Mouse (Mus musculus) adipocyte (in vitro differentiated cells): Measurements from ENCODE around the gene Hnrnpr.

Experiments used
- DNase-seq: peaks from one replicate; pipeline ENCODE4 v3.0.0-alpha.2; 2016; ENCODE audit warnings: low spot score

Gene Hnrnpr

GRCm38 (mm10) chr4:136310229-136311041 is at the start of gene Hnrnpr:
Gene Hnrnpr (plus strand): TSS chr4:136310942.
- peak; percentile 96 for DNase-seq

GRCm38 (mm10) chr4:136261912-136262311 is 48.8 kb upstream of the Hnrnpr start:
- DNase-seq, result no peak

GRCm38 (mm10) chr4:136263555-136263954 is 47.2 kb upstream of the Hnrnpr start:
- no peak for DNase-seq

- DNase-seq, result no peak
These were observed 43.9 kb upstream of the Hnrnpr start for GRCm38 (mm10) chr4:136266716-136267343.

GRCm38 (mm10) chr4:136268912-136269311 is 41.8 kb upstream of the Hnrnpr start:
- DNase-seq, result no peak

GRCm38 (mm10) chr4:136270648-136271047 is 40.1 kb upstream of the Hnrnpr start:
- DNase-seq, result no peak

GRCm38 (mm10) chr4:136281097-136281496 is 29.6 kb upstream of the Hnrnpr start:
- DNase-seq, result no peak

GRCm38 (mm10) chr4:136281611-136282010 is 29.1 kb upstream of the Hnrnpr start:
- no peak for DNase-seq

- DNase-seq, result peak; percentile 32
These were observed 27.9 kb upstream of the Hnrnpr start for GRCm38 (mm10) chr4:136282621-136283480.

- DNase-seq, result no peak
These were observed 27.0 kb upstream of the Hnrnpr start for GRCm38 (mm10) chr4:136283783-136284182.

- DNase-seq, result peak; percentile 70
These were observed 26.3 kb upstream of the Hnrnpr start, which contains the start of gene Zfp46 for GRCm38 (mm10) chr4:136284455-136284854. Gene Zfp46 (plus strand): TSS chr4:136284683.

GRCm38 (mm10) chr4:136284891-136285290 is 25.9 kb upstream of the Hnrnpr start:
- no peak for DNase-seq

GRCm38 (mm10) chr4:136285348-136285810 is 25.4 kb upstream of the Hnrnpr start:
- peak; percentile 98 for DNase-seq

- DNase-seq, result peak; percentile 98
These were observed 24.9 kb upstream of the Hnrnpr start for GRCm38 (mm10) chr4:136285811-136286371.

- DNase-seq, result no peak
These were observed 20.6 kb upstream of the Hnrnpr start for GRCm38 (mm10) chr4:136289918-136290780.

- no peak for DNase-seq
These were observed 19.8 kb upstream of the Hnrnpr start for GRCm38 (mm10) chr4:136290781-136291595.

GRCm38 (mm10) chr4:136291692-136292091 is 19.1 kb upstream of the Hnrnpr start:
- no peak for DNase-seq

GRCm38 (mm10) chr4:136295941-136296340 is 14.8 kb upstream of the Hnrnpr start:
- DNase-seq, result no peak

GRCm38 (mm10) chr4:136302462-136302861 is 8.3 kb upstream of the Hnrnpr start:
- no peak for DNase-seq

GRCm38 (mm10) chr4:136304181-136304580 is 6.6 kb upstream of the Hnrnpr start:
- no peak for DNase-seq
